Mouse (Mus musculus) MEL (cell line): ENCODE measurements at regions not wholly inside any gene's neighbourhood (a gene's known extent, or its start where the extent isn't known, plus 50 kb on each side); places are given as distances from the start of the nearest gene placed in this dataset.
A peak's percentile ranks its signal among the peaks of the same experiment; 100 is the strongest.

ENCODE experiments used
- DNase-seq: peaks from one replicate; pipeline ENCODE4 v3.0.0; 2011; ENCODE audit warnings: low read depth, low spot score
- H3K27ac ChIP-seq: 2 replicates; pipeline ENCODE4 v1.5.1; 2012; ENCODE audit warnings: low read depth, mild to moderate bottlenecking, control low read depth, low read length, moderate library complexity; ENCODE audit not compliant: control insufficient read depth
- H3K27me3 ChIP-seq, 2 experiments: fragments of 150-350 bp in 1 of 2; sonication (generic) in 1 of 2; 2 replicates each; pipeline ENCODE4 v1.6.1; 2012; ENCODE audit warnings: low read length in 2 of 2, mild to moderate bottlenecking in 2 of 2, improper control_type of control experiment in 1 of 2, moderate library complexity in 1 of 2; ENCODE audit not compliant: insufficient read depth in 2 of 2, control insufficient read depth in 1 of 2
- H3K36me3 ChIP-seq, 2 experiments: 2 replicates each; pipeline ENCODE4 v1.6.1; 2012 to 2014; ENCODE audit warnings: low read length in 2 of 2, improper control_type of control experiment in 1 of 2, inconsistent platforms in 1 of 2, mild to moderate bottlenecking in 1 of 2; ENCODE audit not compliant: insufficient read depth in 2 of 2, control insufficient read depth in 1 of 2
- H3K4me1 ChIP-seq, 2 experiments: fragments of 150-350 bp in 1 of 2; sonication (generic) in 1 of 2; 2 replicates each; pipeline ENCODE4 v1.6.1; 2012; ENCODE audit warnings: low read length in 2 of 2, improper control_type of control experiment in 1 of 2, mild to moderate bottlenecking in 1 of 2; ENCODE audit not compliant: insufficient read depth in 2 of 2, control insufficient read depth in 1 of 2
- H3K4me3 ChIP-seq, 2 experiments: fragments of 150-350 bp in 1 of 2; sonication (generic) in 1 of 2; 2 replicates each; pipeline ENCODE4 v1.5.1; 2012; ENCODE audit warnings: low read depth in 2 of 2, low read length in 2 of 2, mild to moderate bottlenecking in 2 of 2, moderate library complexity in 2 of 2, control low read depth in 1 of 2, improper control_type of control experiment in 1 of 2; ENCODE audit not compliant: control insufficient read depth in 1 of 2, insufficient read depth in 1 of 2
- H3K79me2 ChIP-seq: 2 replicates; pipeline ENCODE4 v1.6.1; 2012; ENCODE audit warnings: mild to moderate bottlenecking, low read length, moderate library complexity; ENCODE audit not compliant: control insufficient read depth, poor library complexity, insufficient read depth
- H3K9ac ChIP-seq: 2 replicates; pipeline ENCODE4 v1.6.1; 2012; ENCODE audit warnings: low read depth, mild to moderate bottlenecking, control low read depth, low read length, moderate library complexity; ENCODE audit not compliant: control insufficient read depth, poor library complexity, severe bottlenecking
- H3K9me3 ChIP-seq: fragments of 150-350 bp; sonication (generic); replicated peaks from 2 replicates; pipeline ENCODE4 v1.6.1; 2012; ENCODE audit warnings: mild to moderate bottlenecking, low read length, improper control_type of control experiment, moderate library complexity; ENCODE audit not compliant: insufficient read depth
- BHLHE40 ChIP-seq: IDR thresholded peaks from 2 replicates; pipeline ENCODE4 v1.6.1; 2012; ENCODE audit warnings: low read depth, mild to moderate bottlenecking, inconsistent platforms, low read length, improper control_type of control experiment, borderline replicate concordance
- E2F4 ChIP-seq: IDR thresholded peaks from 2 replicates; pipeline ENCODE4 v1.6.1; 2011; ENCODE audit warnings: low read depth, low read length, improper control_type of control experiment, borderline replicate concordance
- GABPA ChIP-seq: IDR thresholded peaks from 2 replicates; pipeline ENCODE4 v1.6.1; 2012; ENCODE audit warnings: low read depth, mild to moderate bottlenecking, inconsistent platforms, low read length, improper control_type of control experiment, moderate library complexity
- JUND ChIP-seq: IDR thresholded peaks from 2 replicates; pipeline ENCODE4 v1.6.1; 2011; ENCODE audit warnings: low read depth, mild to moderate bottlenecking, improper control_type of control experiment, low read length
- MEF2A ChIP-seq: IDR thresholded peaks from 2 replicates; pipeline ENCODE4 v1.6.1; 2014; ENCODE audit warnings: low read depth, mild to moderate bottlenecking, inconsistent platforms, low read length, improper control_type of control experiment; ENCODE audit not compliant: poor library complexity, insufficient replicate concordance, severe bottlenecking; ENCODE audit errors: extremely low read depth
- MYC ChIP-seq: IDR thresholded peaks from 2 replicates; pipeline ENCODE4 v1.6.1; 2011; ENCODE audit warnings: low read depth, mild to moderate bottlenecking, low read length, improper control_type of control experiment, moderate library complexity
- POLR2AphosphoS5 ChIP-seq: IDR thresholded peaks from 2 replicates; pipeline ENCODE4 v1.6.1; 2012; ENCODE audit warnings: low read depth, borderline replicate concordance, mild to moderate bottlenecking, inconsistent platforms, low read length, moderate library complexity, mixed read lengths
- TCF12 ChIP-seq: IDR thresholded peaks from 2 replicates; pipeline ENCODE4 v1.6.1; 2014; ENCODE audit warnings: low read depth, mild to moderate bottlenecking, inconsistent platforms, low read length, improper control_type of control experiment, moderate library complexity
- USF2 ChIP-seq, 2 experiments: IDR thresholded peaks; 2 replicates each; pipeline ENCODE4 v1.6.1; 2011 to 2012; ENCODE audit warnings: improper control_type of control experiment in 2 of 2, low read length in 2 of 2, borderline replicate concordance in 1 of 2, inconsistent platforms in 1 of 2, low read depth in 1 of 2, mild to moderate bottlenecking in 1 of 2; ENCODE audit not compliant: insufficient read depth in 1 of 2
- ZNF384 ChIP-seq: IDR thresholded peaks from 2 replicates; pipeline ENCODE4 v1.6.1; 2012; ENCODE audit warnings: low read depth, mild to moderate bottlenecking, inconsistent platforms, low read length, improper control_type of control experiment

DNA sequence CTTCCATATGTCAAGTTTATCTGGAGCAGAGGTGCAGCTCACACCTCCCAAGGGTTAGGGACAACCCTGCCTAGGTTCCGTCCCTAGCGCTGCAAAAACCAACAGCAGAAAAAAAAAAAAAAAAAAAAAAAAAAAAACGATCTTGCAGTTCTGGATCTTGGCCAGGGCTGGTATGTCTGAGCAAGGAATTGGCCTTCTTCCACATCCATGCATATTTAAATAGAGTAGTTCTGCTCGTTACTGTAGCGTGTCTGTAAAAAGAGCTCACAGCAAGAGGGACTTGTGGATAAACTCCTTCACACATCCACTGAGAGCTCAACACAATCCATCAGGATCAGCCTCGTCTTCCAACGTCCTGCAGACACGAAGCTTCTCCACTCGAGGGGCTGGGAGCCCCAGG is 639.4 kb upstream of the Adam5 start:
- H3K27me3 ChIP-seq = peaks cover 0 to 1% of the 10 kb centered on the region in 2 experiments; a peak in 1 of 4 replicates
- H3K9ac ChIP-seq = no peak overlapping the region
- TF ChIP-seq BHLHE40 (no peak), ZNF384 (peak; percentile 96), GABPA (no peak)
- H3K79me2 ChIP-seq = no peaks in the 10 kb centered on the region
- peak; percentile 55 for DNase-seq
- no peaks in the 10 kb centered on the region for H3K36me3 ChIP-seq
- H3K4me3 ChIP-seq = no peak overlapping the region
- H3K4me1 ChIP-seq = peaks cover 0 to 3% of the 10 kb centered on the region in 2 experiments; a peak in 1 of 4 replicates
- H3K27ac ChIP-seq = no peak overlapping the region
- no peaks in the 10 kb centered on the region for H3K9me3 ChIP-seq

DNA sequence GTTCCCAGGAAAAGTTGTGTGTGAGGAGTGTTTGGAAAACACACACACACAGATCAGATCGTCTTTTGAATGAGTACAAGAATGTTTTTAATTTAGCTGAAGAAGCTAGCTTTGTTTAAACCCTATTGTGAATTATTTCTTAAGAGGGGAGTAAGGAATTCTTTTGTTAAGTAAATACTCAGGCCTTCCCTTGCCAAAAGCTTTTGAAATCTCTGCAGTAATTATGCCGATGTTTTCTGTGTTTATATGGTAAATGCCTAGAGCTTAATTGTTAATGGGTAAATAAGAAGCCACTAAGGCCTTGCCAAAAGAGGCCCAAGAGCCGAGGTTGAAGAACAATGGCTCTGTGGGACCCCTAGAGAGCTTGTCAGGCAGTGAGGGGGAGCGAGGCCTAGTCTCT is 638.3 kb upstream of the Adam5 start:
- Histone ChIP-seq H3K4me1 (peaks cover 0 to 3% of the 10 kb centered on the region in 2 experiments; a peak in 1 of 4 replicates), H3K9ac (no peak overlapping the region), H3K27me3 (peaks cover 0 to 1% of the 10 kb centered on the region in 2 experiments; a peak in 1 of 4 replicates), H3K4me3 (no peak overlapping the region), H3K27ac (no peak overlapping the region), H3K9me3 (no peaks in the 10 kb centered on the region), H3K79me2 (no peaks in the 10 kb centered on the region), H3K36me3 (no peaks in the 10 kb centered on the region)
- DNase-seq = no peak
- no peak for TF ChIP-seq E2F4

DNA sequence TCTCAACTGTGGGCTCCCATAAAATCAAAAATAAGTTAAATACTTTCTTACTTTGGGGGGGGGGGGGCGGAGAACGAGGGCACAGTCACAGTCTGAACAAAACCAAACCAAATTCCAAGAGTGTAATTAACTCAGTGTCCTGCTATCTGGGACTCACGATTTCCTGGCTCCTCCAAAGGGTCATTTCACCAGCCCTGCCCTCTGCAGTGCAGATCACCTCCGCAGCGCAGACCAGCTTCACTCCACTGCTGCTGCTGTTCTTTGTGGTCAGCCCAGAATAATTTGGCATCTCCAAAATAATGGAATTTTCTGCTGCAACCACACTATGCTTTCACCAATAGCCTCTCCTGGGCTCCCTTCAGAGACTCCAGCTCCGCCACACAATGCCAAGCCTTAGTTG is 631.5 kb upstream of the Adam5 start:
- H3K4me3 ChIP-seq = no peak overlapping the region
- no peak for DNase-seq
- TF ChIP-seq TCF12 (no peak), USF2 (IDR thresholded peaks at IDR 0.05; ENCODE audit: borderline replicate concordance in 1 of 2, insufficient read depth in 1 of 2, low read depth in 1 of 2, low read length in 2 of 2) (no peak), MEF2A (no peak), JUND (no peak), POLR2AphosphoS5 (no peak), MYC (no peak)
- H3K9me3 ChIP-seq = no peaks in the 10 kb centered on the region
- H3K27ac ChIP-seq = no peak overlapping the region
- H3K27me3 ChIP-seq = peaks cover 0 to 1% of the 10 kb centered on the region in 2 experiments; a peak in 2 of 4 replicates
- no peaks in the 10 kb centered on the region for H3K4me1 ChIP-seq
- no peaks in the 10 kb centered on the region for H3K36me3 ChIP-seq
- no peak overlapping the region for H3K9ac ChIP-seq
- no peaks in the 10 kb centered on the region for H3K79me2 ChIP-seq
